Mouse (Mus musculus): ENCODE data around the gene Rab11fip4. TPM values are rescaled to one million over a fixed set of nuclear protein-coding genes. Genes with fewer than 3 reads are reported as not detected.
"Not testable (repeated sequence)": the region's sequence is repeated elsewhere in the genome, so short reads cannot be mapped to it uniquely, and the experiment has no call there.

Rab11fip4 gene
- polyA plus RNA-seq, 1 experiment from 2014 or later, result 26.9 TPM

DNA sequence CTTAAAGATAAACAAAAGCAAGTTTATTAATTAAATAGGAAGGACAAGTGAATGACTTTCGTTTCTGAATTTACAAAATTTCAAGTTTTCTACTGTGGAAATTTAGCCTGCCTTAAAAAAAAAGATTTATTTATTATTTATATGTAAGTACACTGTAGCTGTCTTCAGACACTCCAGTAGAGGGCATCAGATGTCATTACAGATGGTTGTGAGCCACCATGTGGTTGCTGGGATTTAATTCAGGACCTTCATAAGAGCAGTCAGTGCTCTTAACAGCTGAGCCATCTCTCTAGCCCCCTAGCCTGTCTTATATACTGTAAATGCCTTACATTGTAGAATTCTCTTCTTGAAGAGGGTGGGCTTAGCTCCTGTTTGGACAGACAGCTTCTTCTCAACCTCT is 98.9 kb downstream of the Rab11fip4 start:
- H3K4me1 ChIP-seq (replicated peaks), result peaks cover 7% of the 10 kb centered on the region; the same call in 1 of the 2 replicates
- H3K27ac ChIP-seq, result no peak overlapping the region
- no peaks in the 10 kb centered on the region for H3K27me3 ChIP-seq
- no peak overlapping the region for H3K4me3 ChIP-seq
- H3K9me3 ChIP-seq, result no peaks in the 10 kb centered on the region
- ATAC-seq (ENCODE audit: low FRiP score), result no peak
- no peak overlapping the region for H3K4me2 ChIP-seq
- H3K9ac ChIP-seq, result no peak overlapping the region
- 90% methylated on average over 1 of the region's 1 CpGs for whole genome bisulfite sequencing
- H3K36me3 ChIP-seq, result peaks cover 83% of the 10 kb centered on the region

DNA sequence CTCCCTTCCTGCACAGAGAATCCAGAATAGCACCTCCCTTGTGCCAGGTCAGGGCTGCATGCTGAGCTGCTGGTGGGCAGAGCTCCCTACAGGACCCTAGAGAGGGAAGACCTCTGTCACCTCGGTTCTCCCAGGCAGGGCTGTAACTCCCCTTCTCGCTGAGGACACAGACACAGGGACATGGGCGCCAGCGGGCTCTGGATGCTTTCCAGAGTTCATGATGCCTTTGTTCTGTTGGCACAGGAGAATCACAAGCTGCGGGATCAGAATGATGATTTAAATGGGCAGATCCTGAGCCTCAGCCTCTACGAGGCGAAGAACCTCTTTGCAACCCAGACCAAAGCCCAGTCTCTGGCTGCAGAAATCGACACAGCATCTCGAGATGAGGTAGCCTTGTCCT is 100.5 kb downstream of the Rab11fip4 start:
- no peaks in the 10 kb centered on the region for H3K27me3 ChIP-seq
- H3K9me3 ChIP-seq, result no peaks in the 10 kb centered on the region
- H3K4me3 ChIP-seq, result no peak overlapping the region
- peak overlapping the region; percentile 29; the same call in 1 of the 2 replicates for H3K9ac ChIP-seq
- no peak overlapping the region for H3K4me2 ChIP-seq
- ATAC-seq (ENCODE audit: low FRiP score), result no peak
- H3K4me1 ChIP-seq (replicated peaks), result peaks cover 5% of the 10 kb centered on the region
- H3K27ac ChIP-seq, result no peak overlapping the region
- H3K36me3 ChIP-seq, result peaks cover 73% of the 10 kb centered on the region
- WGBS, result 79% methylated on average over 9 of the region's 9 CpGs

DNA sequence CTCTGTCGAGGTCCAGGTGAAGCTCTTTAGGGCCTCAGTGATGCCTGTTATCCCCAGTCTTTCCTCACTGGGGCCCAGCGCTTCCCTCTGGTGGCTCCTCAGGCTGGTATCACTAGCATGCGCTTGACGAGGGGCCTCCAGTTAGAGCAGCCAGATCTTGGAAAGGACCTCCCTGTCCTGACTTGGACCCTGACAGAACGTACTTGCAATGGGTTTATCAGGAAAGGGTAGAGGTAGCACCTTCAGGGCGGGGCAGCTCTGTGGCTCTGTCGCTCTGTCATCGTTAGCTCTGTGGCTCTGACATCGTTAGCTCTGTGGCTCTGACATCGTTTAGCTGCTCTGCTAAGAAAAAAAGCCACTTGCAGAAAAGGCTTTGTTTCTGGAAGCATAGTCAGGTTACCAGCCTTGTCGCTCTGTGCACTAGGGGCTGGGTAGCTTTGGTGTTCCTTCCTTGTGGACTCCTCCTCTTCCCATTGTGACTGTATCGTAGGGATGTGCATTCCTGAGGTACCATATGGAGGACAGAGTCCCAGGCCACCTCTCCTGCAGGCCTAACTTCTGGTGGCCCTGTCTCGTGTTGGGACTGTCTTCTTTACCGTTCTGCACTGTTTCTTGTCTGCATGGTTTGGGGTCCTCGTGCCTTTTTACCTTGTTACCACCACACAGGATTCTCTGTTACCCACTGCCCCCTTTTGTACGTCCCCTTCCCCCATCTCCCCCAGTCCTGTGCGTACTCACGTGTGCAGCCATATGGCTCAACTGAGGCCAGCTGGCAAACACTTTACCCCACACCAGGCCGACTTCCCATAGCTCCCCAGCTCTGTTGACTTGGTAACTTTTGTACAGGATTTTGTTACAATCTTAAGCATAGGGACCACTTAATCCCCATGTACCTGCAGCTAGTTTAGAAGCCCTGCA is 105.6 kb downstream of the Rab11fip4 start:
- no peak for ATAC-seq (ENCODE audit: low FRiP score)
- Histone ChIP-seq H3K36me3 (peaks cover 44% of the 10 kb centered on the region), H3K4me2 (no peak overlapping the region), H3K9me3 (no peaks in the 10 kb centered on the region), H3K4me1 (replicated peaks) (peaks cover 28% of the 10 kb centered on the region), H3K27ac (peak overlapping the region; percentile 76), H3K4me3 (no peak overlapping the region), H3K9ac (peak overlapping the region; percentile 9; the same call in 1 of the 2 replicates), H3K27me3 (no peaks in the 10 kb centered on the region)
- WGBS, result 61% methylated on average over 19 of the region's 19 CpGs

DNA sequence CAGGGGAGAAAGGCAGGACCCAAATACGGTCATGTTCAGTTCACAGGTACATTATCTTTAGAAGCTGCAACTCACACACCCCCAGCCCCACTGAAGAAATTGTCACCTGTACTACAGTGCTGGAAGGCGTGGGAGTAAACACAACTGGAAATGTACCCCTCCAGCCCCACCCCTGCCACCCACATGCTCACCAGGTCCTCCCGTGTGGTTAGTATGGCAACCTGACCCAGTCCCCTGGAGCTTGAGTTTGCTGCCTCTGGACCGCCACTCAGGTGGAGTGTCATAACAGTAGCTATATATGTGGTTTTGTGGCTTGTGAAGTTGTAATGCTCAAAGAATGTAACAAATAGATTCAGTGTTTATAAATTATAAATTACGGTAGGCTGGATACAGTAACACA is 107.1 kb downstream of the Rab11fip4 start:
- Histone ChIP-seq H3K27me3 (no peaks in the 10 kb centered on the region), H3K36me3 (peaks cover 29% of the 10 kb centered on the region), H3K4me3 (no peak overlapping the region), H3K9ac (no peak overlapping the region), H3K9me3 (no peaks in the 10 kb centered on the region), H3K4me1 (replicated peaks) (peaks cover 43% of the 10 kb centered on the region), H3K27ac (no peak overlapping the region), H3K4me2 (no peak overlapping the region)
- no peak for ATAC-seq (ENCODE audit: low FRiP score)
- WGBS, result 84% methylated on average over 5 of the region's 5 CpGs

DNA sequence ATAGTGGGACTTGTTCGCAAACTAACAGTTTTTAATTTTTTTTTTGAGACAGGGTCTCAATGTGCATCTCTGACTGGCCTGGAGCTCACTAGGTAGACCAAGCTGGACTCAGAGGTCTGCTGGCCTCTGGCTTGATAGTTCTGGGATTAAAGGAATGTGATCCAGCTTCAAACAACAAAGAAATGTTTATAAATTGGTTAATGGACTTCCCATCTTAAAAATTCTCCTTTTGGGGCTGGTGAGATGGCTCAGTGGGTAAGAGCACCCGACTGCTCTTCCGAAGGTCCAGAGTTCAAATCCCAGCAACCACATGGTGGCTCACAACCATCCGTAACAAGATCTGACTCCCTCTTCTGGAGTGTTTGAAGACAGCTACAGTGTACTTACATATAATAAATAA is 107.5 kb downstream of the Rab11fip4 start:
- not testable (repeated sequence) for H3K27me3 ChIP-seq; H3K4me2 ChIP-seq; ATAC-seq (ENCODE audit: low FRiP score); H3K9ac ChIP-seq; H3K4me3 ChIP-seq; H3K27ac ChIP-seq; H3K9me3 ChIP-seq
- peaks cover 46% of the 10 kb centered on the region for H3K4me1 ChIP-seq (replicated peaks)
- 96% methylated on average over 4 of the region's 4 CpGs for WGBS
- peaks cover 25% of the 10 kb centered on the region for H3K36me3 ChIP-seq

DNA sequence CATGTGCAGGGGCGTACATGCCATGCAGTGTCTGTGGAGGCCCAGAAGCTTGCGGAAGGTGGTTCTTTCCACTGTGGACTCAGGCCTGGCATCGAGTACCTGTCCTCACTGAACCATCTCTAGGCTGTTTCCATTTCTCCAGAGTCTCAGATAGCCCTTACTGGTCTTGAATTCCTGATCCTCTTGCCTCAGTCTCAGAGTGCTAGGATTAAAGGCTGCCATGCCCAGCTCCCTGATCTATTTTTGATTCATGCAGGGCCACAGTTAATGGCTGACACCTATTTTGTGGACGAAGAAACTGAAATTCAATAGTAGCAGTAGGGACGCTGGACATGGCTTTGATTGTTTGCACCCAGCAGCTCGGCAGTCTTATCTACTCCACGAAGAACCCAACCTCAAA is 110.5 kb downstream of the Rab11fip4 start:
- peak overlapping the region; percentile 67 for H3K4me2 ChIP-seq
- H3K36me3 ChIP-seq, result peaks cover 6% of the 10 kb centered on the region
- H3K9me3 ChIP-seq, result no peaks in the 10 kb centered on the region
- no peak for ATAC-seq (ENCODE audit: low FRiP score)
- WGBS, result 87% methylated on average over 7 of the region's 7 CpGs
- H3K4me3 ChIP-seq, result no peak overlapping the region
- H3K4me1 ChIP-seq (replicated peaks), result peaks cover 51% of the 10 kb centered on the region
- H3K27me3 ChIP-seq, result no peaks in the 10 kb centered on the region
- H3K27ac ChIP-seq, result peak overlapping the region; percentile 98
- peak overlapping the region; percentile 63 for H3K9ac ChIP-seq

DNA sequence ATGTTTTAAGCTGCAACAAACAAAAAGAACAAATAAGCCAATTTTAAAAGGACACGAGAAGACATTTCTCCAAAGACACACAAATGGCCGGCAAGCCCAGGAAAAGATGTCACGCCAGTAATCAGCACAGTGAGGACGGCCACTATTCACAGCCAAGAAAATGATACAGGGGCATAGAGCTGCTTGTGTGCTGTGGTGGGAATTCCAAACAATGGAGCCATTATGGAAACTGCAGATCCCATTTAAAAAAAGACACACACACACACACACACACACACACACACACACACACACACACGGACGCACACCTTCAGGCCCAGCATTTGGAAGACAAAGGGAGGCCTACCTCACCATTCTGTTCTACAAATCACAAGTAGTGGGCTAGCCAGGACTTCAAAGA is 111.1 kb downstream of the Rab11fip4 start:
- no peaks in the 10 kb centered on the region for H3K9me3 ChIP-seq
- H3K9ac ChIP-seq, result peak overlapping the region; percentile 63
- no peaks in the 10 kb centered on the region for H3K27me3 ChIP-seq
- H3K36me3 ChIP-seq, result peaks cover 6% of the 10 kb centered on the region
- peaks cover 45% of the 10 kb centered on the region for H3K4me1 ChIP-seq (replicated peaks)
- peak overlapping the region; percentile 67 for H3K4me2 ChIP-seq
- H3K27ac ChIP-seq, result peak overlapping the region; percentile 98
- ATAC-seq (ENCODE audit: low FRiP score), result no peak
- peak overlapping the region; percentile 79 for H3K4me3 ChIP-seq
- WGBS, result 39% methylated on average over 6 of the region's 6 CpGs

DNA sequence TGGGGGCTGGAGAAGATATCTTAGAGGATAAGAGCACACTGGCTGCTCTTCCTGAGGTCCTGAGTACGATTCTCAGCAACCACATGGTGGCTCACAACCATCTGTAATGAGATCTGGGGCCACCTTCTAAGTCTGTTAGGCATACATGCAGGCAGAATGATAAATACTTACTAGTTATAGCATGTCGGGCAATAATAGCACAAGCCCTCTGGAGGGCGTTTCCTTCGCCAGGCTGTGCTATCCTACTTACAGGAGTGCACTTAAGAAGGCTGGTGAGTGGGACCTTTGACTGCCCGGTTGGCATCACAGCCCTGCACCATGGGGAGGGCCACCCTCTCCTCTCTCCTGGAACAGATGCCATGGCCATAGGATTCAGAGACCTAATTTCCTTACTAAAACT is 112.4 kb downstream of the Rab11fip4 start:
- WGBS, result 1% methylated on average over 5 of the region's 5 CpGs
- peak overlapping the region; percentile 67 for H3K4me2 ChIP-seq
- H3K4me3 ChIP-seq, result peak overlapping the region; percentile 79
- peak overlapping the region; percentile 93 for H3K9ac ChIP-seq
- peaks cover 37% of the 10 kb centered on the region for H3K4me1 ChIP-seq (replicated peaks)
- no peak for ATAC-seq (ENCODE audit: low FRiP score)
- peaks cover 4% of the 10 kb centered on the region; the same call in 1 of the 2 replicates for H3K27me3 ChIP-seq
- H3K27ac ChIP-seq, result peak overlapping the region; percentile 98
- peaks cover 6% of the 10 kb centered on the region for H3K36me3 ChIP-seq
- no peaks in the 10 kb centered on the region for H3K9me3 ChIP-seq

DNA sequence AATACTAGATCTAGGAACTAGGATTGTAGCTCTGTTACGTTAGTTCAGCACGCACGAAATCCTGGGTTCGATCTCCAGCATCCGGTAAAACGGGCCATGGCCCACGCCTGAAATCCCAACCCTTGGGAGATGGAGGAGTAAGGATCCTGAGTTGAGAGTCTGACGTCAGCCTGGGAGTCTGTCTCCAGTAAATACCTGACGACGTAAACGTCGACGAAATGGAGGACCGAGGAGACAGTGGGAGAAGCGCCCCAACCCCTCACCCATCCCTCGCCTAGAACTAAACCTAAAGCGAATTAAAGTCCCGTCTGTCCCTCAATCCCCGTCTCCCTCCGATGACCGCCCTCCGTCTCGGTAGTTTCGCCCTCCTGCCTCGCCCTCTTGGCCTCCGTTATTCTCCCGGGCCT is 112.9 kb downstream of the Rab11fip4 start:
- peaks cover 37% of the 10 kb centered on the region for H3K4me1 ChIP-seq (replicated peaks)
- H3K27ac ChIP-seq, result peak overlapping the region; percentile 98
- H3K9ac ChIP-seq, result peak overlapping the region; percentile 93
- H3K36me3 ChIP-seq, result peaks cover 6% of the 10 kb centered on the region
- H3K4me3 ChIP-seq, result peak overlapping the region; percentile 79
- ATAC-seq (ENCODE audit: low FRiP score), result peak; percentile 85
- peak overlapping the region; percentile 67 for H3K4me2 ChIP-seq
- WGBS, result 0% methylated on average over 27 of the region's 27 CpGs
- H3K9me3 ChIP-seq, result no peaks in the 10 kb centered on the region
- H3K27me3 ChIP-seq, result peaks cover 7% of the 10 kb centered on the region

DNA sequence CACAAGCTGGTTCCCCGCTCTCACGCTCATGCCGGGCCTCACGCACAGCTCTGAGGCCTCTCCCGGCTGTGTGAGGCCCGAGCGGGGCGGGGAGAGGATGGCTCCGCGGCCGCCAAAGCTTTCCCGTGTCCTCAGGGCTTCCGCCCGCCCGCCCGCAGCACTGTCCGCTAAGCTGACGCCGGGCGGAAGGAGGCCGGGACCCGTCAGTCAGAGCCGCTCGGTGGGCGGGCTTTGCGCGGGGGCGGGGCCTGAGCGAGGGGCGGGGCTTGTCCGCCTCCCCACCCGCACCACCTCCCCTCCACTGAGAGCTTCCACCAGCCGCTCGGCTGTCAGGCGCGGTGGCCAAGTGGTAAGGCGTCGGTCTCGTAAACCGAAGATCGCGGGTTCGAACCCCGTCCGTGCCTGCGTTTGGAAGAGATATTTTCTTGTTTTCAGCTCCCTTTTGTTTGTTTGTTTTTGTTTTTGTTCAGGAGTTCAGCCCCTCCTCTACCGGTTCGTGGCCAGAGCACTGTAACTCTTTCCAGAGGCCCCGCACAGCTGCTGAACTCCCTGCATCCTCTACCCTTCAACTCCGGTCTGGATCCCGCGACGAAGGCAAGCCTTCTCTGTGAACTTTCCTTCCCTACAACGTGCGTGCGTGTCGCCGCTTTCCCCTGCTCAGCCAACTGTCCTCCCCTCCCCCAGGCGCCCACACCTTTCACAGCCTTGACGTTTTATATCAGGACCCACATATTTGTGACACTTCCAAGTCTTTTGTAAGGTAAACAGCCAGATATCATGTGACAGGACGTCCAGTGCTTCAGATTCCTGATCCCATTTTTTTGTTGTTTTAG is 113.5 kb downstream of the Rab11fip4 start:
- H3K27ac ChIP-seq, result peak overlapping the region; percentile 98
- WGBS, result under 1% methylated on average over 53 of the region's 61 CpGs
- peak; percentile 93 for ATAC-seq (ENCODE audit: low FRiP score)
- H3K4me2 ChIP-seq, result peak overlapping the region; percentile 67
- peak overlapping the region; percentile 79 for H3K4me3 ChIP-seq
- peaks cover 6% of the 10 kb centered on the region for H3K36me3 ChIP-seq
- H3K27me3 ChIP-seq, result peaks cover 12% of the 10 kb centered on the region
- H3K9me3 ChIP-seq, result no peaks in the 10 kb centered on the region
- peak overlapping the region; percentile 93 for H3K9ac ChIP-seq
- peaks cover 37% of the 10 kb centered on the region for H3K4me1 ChIP-seq (replicated peaks)

DNA sequence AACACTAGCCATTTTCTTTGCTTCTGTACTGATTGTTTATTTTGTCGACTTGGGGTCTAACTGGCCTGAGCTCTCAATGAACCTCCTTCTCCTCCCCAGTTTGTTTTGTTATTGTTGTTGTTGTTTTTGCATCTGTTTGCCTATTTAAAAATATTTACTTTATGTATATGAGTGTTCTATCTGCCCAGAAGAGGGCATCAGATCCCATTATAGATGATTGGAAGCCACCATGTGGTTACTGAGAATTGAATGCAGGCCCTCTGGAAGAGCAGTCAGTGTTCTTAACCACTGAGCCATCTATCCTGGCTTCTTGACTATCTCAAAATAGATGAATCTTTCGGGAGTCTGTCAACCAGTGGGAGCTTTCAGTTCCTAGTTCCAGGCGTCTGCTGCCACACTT is 116.1 kb downstream of the Rab11fip4 start:
- 89% methylated on average over 3 of the region's 3 CpGs for whole genome bisulfite sequencing
- Histone ChIP-seq H3K4me3 (no peak overlapping the region), H3K27ac (no peak overlapping the region), H3K4me2 (no peak overlapping the region), H3K9me3 (no peaks in the 10 kb centered on the region), H3K9ac (no peak overlapping the region), H3K36me3 (no peaks in the 10 kb centered on the region), H3K4me1 (replicated peaks) (peaks cover 42% of the 10 kb centered on the region), H3K27me3 (peaks cover 32% of the 10 kb centered on the region)
- no peak for ATAC-seq (ENCODE audit: low FRiP score)
